Mouse (Mus musculus): ENCODE measurements around the gene Cytl1.

The Cytl1 gene

DNA sequence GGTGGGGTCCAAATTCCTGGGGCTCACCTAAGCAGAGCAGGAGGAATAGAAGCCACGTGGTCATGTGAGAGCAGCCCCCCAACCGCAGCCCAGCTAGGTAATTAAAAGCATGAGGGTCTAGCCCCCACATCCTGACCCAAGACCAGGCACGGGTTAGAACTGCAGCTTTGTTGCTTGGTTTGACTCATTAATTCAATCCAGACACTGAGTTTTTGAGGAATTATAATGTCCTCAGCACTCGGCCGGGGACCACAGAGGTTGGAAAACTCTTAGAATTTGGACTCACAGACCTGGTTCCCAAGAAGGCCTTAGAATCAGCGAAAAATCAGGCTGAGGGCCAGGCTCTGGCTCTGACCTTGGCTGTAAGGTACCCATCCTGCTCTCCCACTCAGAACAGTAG is 35.6 kb downstream of the Cytl1 start:
- no peak for DNase-seq

DNA sequence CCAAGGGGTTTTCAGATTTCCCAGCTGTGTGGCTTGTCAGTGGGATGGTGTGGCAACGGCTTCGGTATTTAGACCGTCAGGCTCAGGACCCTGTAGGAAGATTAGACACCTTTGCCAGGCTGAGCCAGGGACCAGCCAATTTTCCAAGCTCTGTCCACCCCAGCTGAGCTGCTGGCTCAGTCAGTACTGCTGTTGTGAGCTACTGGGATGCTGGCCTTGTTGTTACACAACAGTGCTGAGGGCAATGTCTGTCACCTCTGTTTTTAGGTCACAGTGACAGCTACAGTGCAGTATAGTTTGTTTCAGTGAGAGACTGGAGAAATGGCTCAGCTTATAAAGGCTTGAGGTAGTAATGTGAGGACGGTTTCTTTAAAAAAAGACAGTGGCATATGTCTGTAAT is 38.7 kb downstream of the Cytl1 start:
- no peak for DNase-seq

DNA sequence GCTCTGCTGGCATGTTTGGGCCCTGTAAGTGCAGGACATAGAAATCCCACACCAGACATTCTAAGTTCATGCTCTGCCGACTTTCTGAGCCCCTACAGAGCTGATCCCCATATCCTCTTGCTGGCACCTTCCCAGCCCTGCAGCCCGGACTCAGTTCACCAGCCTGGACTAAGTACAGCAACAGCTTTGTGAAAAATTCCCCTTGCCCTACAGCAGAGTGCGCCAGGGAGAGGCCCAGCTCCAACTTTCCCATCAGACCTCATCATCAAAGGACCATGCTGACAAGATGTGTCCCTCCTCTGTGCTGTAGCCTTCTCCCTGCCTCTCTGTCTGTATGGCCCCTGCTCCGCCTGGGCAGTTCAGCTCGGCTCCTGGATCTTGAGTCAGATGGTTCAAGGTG is 40.4 kb downstream of the Cytl1 start:
- DNase-seq = no peak

DNA sequence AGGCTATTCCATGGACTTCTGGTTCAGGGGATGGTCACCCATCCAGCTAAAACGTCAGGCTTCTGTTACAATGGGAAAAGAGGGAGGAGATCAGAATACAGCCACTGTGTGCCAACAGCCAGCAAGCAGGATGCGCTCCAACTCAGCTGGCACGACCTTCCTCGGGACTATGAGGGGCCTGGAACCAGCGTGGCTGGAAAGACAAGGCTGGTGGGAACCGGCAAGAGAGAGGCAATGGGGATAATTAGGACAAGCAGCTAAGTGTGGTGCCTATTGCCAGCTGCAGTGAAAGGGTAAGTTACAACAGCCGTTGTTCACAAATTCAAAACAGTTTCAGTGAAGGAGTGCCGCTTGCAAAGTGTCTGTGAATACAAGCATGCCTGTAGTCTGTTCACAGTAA is 48.0 kb downstream of the Cytl1 start:
- DNase-seq = no peak

DNA sequence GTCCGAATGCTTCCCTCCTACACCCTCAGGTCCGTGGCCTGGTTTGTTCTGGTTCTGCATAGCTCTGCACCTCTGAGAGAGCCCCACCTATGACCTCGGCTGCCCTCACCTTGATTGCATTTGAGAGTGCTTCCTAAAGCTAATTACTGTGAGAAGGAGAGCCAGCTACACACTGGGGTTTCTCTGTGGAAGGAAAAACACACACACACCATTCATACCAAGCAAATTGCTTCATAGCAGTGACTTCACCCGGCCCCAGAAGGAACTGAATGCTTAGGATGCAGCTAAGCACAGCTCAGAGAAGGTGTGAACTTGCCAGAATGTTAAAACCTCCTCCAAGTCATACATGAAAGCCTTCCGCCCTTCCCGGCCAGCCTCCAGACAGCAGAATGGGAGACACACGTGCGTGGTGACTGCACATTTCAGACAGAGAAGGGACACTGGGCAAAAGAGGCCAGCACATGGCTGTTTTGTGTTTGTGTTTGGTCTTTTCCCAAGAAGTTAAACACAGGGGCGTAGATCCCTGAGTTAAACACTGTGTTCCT is 49.6 kb downstream of the Cytl1 start:
- DNase-seq = no peak

Measured in kidney, postnatal 25 days (tissue).